Mouse (Mus musculus): ENCODE results near the gene Trim7. TPM values are rescaled to one million over a fixed set of nuclear protein-coding genes. Genes with fewer than 3 reads are reported as not detected.
"Not testable (repeated sequence)": the region's sequence is repeated elsewhere in the genome, so short reads cannot be mapped to it uniquely, and the experiment has no call there.

Gene Trim7
- polyA plus RNA-seq, 1 experiment, result 1.9 TPM

DNA sequence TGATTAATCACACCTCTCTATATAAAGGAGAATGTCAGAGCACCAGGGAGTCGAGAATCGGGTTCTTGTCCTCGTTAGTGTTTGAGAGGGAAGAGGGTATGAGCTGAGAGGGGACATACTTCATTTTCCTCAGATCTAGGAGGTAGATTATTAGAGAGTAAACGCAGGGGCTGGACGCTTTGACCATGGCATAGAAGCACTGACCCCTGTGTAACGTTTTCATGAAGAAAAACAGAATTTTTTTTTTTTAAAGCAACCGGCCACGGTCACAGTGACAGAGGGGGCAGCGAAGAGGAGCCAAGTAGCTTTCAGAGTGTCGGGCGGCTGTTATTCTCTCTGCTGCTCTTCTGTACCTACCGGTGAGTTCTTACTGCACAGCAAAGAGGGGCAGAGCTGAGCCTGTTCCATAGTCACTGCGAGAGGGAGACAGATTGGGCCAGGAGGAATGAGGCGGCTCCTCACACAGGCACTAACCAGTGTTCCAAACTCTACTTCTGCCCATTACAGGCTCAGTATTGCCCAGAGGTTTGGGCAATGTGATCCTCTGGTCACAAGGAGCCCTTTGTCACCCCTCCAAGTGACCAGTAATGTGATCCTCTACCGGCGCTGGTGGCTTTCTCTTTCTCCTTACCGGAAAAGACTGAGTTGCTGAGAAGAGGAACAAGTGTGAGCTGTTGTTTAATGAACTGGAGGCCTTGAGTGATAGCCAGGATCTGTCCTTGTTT lies 46.0 kb downstream of the Trim7 start:
- Histone ChIP-seq H3ac (ENCODE audit: control insufficient read depth, insufficient read length, low read depth) (peak overlapping the region; percentile 82), H3K27me3 (ENCODE audit: control insufficient read depth, insufficient read depth, insufficient read length) (no peaks in the 10 kb centered on the region), H3K79me2 (ENCODE audit: control insufficient read depth, insufficient read depth) (peaks cover 54% of the 10 kb centered on the region), H3K4me3 (ENCODE audit: insufficient read depth, poor library complexity, severe bottlenecking) (peak overlapping the region; percentile 45), H3K36me3 (ENCODE audit: control insufficient read depth, insufficient read depth) (peaks cover 9% of the 10 kb centered on the region), H3K79me3 (ENCODE audit: low read depth) (peaks cover 31% of the 10 kb centered on the region)
- no peak for TF ChIP-seq FOSL1 (IDR thresholded peaks at IDR 0.05; ENCODE audit: insufficient read depth, low read length, poor library complexity, severe bottlenecking)
- no peak for TF ChIP-seq MYOG (IDR thresholded peaks at IDR 0.05; ENCODE audit: control insufficient read depth, extremely low read depth, insufficient read length)
- TF ChIP-seq MYOD1 (IDR thresholded peaks at IDR 0.05; ENCODE audit: control insufficient read depth, insufficient read length, low read depth), result no peak
- peak; percentile 37 for TF ChIP-seq MAX (IDR thresholded peaks at IDR 0.05)
- peak; percentile 12 for TF ChIP-seq USF1 (IDR thresholded peaks at IDR 0.05; ENCODE audit: low read depth)
- TF ChIP-seq CEBPB (IDR thresholded peaks at IDR 0.05; ENCODE audit: low read depth), result no peak

DNA sequence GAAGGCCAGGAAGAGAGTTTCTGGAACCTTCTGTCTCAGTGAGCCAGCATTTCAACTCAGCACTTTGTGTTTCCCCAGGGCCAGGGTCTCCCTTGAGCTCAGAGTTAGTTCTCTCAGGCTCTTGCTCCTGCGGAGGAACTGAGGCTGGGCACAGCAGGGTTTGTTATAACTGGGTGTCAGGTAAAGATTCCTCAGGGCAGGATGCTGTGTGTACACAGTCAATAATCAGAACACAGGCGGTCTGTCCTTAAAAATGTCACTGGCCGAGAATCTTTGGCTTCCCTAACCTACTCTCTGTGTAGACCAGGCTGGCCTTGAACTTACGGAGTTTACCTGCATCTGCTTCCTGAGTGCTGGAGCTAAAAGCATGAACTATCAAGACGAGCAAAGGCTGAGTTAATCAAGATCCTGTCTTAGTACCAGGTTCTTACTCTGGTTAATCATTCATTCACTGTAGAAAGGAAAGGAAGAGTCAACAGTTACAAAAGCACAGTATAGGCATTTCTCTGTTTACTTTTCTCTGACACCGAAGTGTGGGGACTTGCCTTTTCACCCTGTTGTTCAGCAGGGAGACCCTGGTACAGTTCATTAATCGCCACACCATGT lies 46.9 kb downstream of the Trim7 start:
- Histone ChIP-seq H3K79me3 (ENCODE audit: low read depth) (peaks cover 27% of the 10 kb centered on the region), H3K36me3 (ENCODE audit: control insufficient read depth, insufficient read depth) (peaks cover under 1% of the 10 kb centered on the region), H3K27me3 (ENCODE audit: control insufficient read depth, insufficient read depth, insufficient read length) (no peaks in the 10 kb centered on the region), H3K4me3 (ENCODE audit: insufficient read depth, poor library complexity, severe bottlenecking) (no peak overlapping the region), H3ac (ENCODE audit: control insufficient read depth, insufficient read length, low read depth) (no peak overlapping the region), H3K79me2 (ENCODE audit: control insufficient read depth, insufficient read depth) (peaks cover 46% of the 10 kb centered on the region)
- TF ChIP-seq USF1 (IDR thresholded peaks at IDR 0.05; ENCODE audit: low read depth), result no peak
- TF ChIP-seq FOSL1 (IDR thresholded peaks at IDR 0.05; ENCODE audit: insufficient read depth, low read length, poor library complexity, severe bottlenecking), result no peak
- TF ChIP-seq MAX (IDR thresholded peaks at IDR 0.05), result no peak
- TF ChIP-seq MYOG (IDR thresholded peaks at IDR 0.05; ENCODE audit: control insufficient read depth, extremely low read depth, insufficient read length), result no peak
- TF ChIP-seq CTCF (IDR thresholded peaks at IDR 0.05; ENCODE audit: control insufficient read depth, insufficient read depth, insufficient read length), result no peak
- TF ChIP-seq MYOD1 (IDR thresholded peaks at IDR 0.05; ENCODE audit: control insufficient read depth, insufficient read length, low read depth), result no peak
- no peak for TF ChIP-seq CEBPB (IDR thresholded peaks at IDR 0.05; ENCODE audit: low read depth)

DNA sequence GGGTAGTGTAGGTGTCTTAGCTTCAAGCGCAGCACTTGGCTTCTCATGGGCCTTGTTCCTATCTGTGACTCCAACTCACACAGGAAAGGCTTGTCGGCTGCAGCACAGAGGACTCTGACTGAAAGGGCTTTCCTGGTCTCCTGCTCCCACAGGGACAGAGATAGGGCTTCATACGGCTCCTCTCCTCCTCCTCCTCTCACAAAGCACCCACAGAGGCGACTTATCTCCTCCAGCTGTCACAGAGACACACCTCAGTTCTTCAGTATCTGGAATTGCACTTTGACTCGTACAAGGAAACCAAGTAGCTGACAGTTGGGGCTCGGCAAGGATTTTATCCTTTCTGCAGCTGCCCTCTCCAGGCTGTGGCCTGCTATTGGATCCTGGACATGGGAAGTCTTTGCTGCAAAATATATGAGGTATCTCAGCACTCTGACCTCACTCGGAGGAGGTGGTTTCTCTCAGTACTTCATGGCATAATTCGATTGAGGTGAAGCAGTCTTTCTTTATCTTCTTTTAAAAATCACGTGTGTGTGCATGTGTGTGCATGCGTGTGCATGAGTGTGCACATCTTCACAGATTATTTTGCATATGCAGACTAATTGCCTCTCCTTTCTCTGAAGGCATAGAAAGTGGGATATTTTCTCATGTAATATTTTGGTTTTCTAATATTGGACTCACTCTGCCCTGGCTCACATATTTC lies 47.8 kb downstream of the Trim7 start:
- no peaks in the 10 kb centered on the region for H3K27me3 ChIP-seq (ENCODE audit: control insufficient read depth, insufficient read depth, insufficient read length)
- H3K79me2 ChIP-seq (ENCODE audit: control insufficient read depth, insufficient read depth), result peaks cover 37% of the 10 kb centered on the region
- H3ac ChIP-seq (ENCODE audit: control insufficient read depth, insufficient read length, low read depth), result no peak overlapping the region
- H3K4me3 ChIP-seq (ENCODE audit: insufficient read depth, poor library complexity, severe bottlenecking), result no peak overlapping the region
- no peaks in the 10 kb centered on the region for H3K36me3 ChIP-seq (ENCODE audit: control insufficient read depth, insufficient read depth)
- H3K79me3 ChIP-seq (ENCODE audit: low read depth), result peaks cover 21% of the 10 kb centered on the region
- no peak for TF ChIP-seq FOSL1 (IDR thresholded peaks at IDR 0.05; ENCODE audit: insufficient read depth, low read length, poor library complexity, severe bottlenecking)
- peak; percentile 16 for TF ChIP-seq MYOD1 (IDR thresholded peaks at IDR 0.05; ENCODE audit: control insufficient read depth, insufficient read length, low read depth)

DNA sequence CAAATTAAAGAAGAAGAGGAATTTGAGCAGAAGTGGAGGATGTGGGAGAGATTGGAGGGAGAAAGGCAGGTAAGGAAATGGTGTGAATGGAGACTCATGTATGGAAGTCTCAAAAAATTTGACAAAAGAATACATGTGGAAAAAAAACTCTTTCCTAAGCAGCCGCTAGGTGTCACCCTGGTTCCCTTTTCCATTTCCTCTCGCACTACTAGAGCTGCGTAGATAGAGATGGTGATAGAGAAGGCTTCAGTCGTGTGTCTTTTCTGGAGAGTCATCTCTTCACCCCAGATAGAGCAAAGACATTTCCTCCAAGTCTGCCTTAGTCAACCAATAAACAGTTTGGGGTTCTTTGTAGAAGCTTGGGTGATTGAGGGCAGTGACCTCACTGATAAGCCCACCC lies 48.5 kb downstream of the Trim7 start:
- TF ChIP-seq MYOG (IDR thresholded peaks at IDR 0.05; ENCODE audit: control insufficient read depth, extremely low read depth, insufficient read length) (no peak), MAX (IDR thresholded peaks at IDR 0.05) (peak; percentile 23)
- H3K4me3 ChIP-seq (ENCODE audit: insufficient read depth, poor library complexity, severe bottlenecking), result no peak overlapping the region
- H3K27me3 ChIP-seq (ENCODE audit: control insufficient read depth, insufficient read depth, insufficient read length), result no peaks in the 10 kb centered on the region
- peaks cover 16% of the 10 kb centered on the region for H3K79me3 ChIP-seq (ENCODE audit: low read depth)
- peaks cover 29% of the 10 kb centered on the region for H3K79me2 ChIP-seq (ENCODE audit: control insufficient read depth, insufficient read depth)
- H3K36me3 ChIP-seq (ENCODE audit: control insufficient read depth, insufficient read depth), result no peaks in the 10 kb centered on the region
- peak overlapping the region; percentile 40 for H3ac ChIP-seq (ENCODE audit: control insufficient read depth, insufficient read length, low read depth)

- not testable (repeated sequence) for H3K79me3 ChIP-seq (ENCODE audit: low read depth); H3K36me3 ChIP-seq (ENCODE audit: control insufficient read depth, insufficient read depth); H3K27me3 ChIP-seq (ENCODE audit: control insufficient read depth, insufficient read depth, insufficient read length); H3K4me3 ChIP-seq (ENCODE audit: insufficient read depth, poor library complexity, severe bottlenecking); H3ac ChIP-seq (ENCODE audit: control insufficient read depth, insufficient read length, low read depth)
- H3K79me2 ChIP-seq (ENCODE audit: control insufficient read depth, insufficient read depth), result peaks cover 20% of the 10 kb centered on the region
Measured at GRCm38 (mm10) chr11:48875343-48875837, 49.5 kb downstream of the Trim7 start.

- no peaks in the 10 kb centered on the region for H3K36me3 ChIP-seq (ENCODE audit: control insufficient read depth, insufficient read depth)
- peaks cover 12% of the 10 kb centered on the region for H3K79me2 ChIP-seq (ENCODE audit: control insufficient read depth, insufficient read depth)
- H3K27me3 ChIP-seq (ENCODE audit: control insufficient read depth, insufficient read depth, insufficient read length), result no peaks in the 10 kb centered on the region
- TF ChIP-seq MYOD1 (IDR thresholded peaks at IDR 0.05; ENCODE audit: control insufficient read depth, insufficient read length, low read depth), result no peak
- no peak for TF ChIP-seq MAX (IDR thresholded peaks at IDR 0.05)
- no peak for TF ChIP-seq USF1 (IDR thresholded peaks at IDR 0.05; ENCODE audit: low read depth)
- no peak for TF ChIP-seq MYOG (IDR thresholded peaks at IDR 0.05; ENCODE audit: control insufficient read depth, extremely low read depth, insufficient read length)
- H3K79me3 ChIP-seq (ENCODE audit: low read depth), result no peaks in the 10 kb centered on the region
- H3K4me3 ChIP-seq (ENCODE audit: insufficient read depth, poor library complexity, severe bottlenecking), result no peak overlapping the region
- H3ac ChIP-seq (ENCODE audit: control insufficient read depth, insufficient read length, low read depth), result no peak overlapping the region
Measured at GRCm38 (mm10) chr11:48876680-48877079, 50.7 kb downstream of the Trim7 start.

Data from C2C12 (cell line).